Mouse (Mus musculus) B cell, adult (primary cell): Measurements from ENCODE around the gene S1pr2. TPM values are rescaled to one million over a fixed set of nuclear protein-coding genes. Genes with fewer than 3 reads are reported as not detected.

Experiments used
- total RNA-seq: library from RNA; stranded (reverse); gene quantifications from 4 replicates; pipeline ENCODE4 v1.2.4, GENCODE M21; 2023; ENCODE audit not compliant: inconsistent age

The S1pr2 gene
- 2.4 to 4.0 TPM (median 3.1 TPM) in 4 replicates for total RNA-seq

DNA sequence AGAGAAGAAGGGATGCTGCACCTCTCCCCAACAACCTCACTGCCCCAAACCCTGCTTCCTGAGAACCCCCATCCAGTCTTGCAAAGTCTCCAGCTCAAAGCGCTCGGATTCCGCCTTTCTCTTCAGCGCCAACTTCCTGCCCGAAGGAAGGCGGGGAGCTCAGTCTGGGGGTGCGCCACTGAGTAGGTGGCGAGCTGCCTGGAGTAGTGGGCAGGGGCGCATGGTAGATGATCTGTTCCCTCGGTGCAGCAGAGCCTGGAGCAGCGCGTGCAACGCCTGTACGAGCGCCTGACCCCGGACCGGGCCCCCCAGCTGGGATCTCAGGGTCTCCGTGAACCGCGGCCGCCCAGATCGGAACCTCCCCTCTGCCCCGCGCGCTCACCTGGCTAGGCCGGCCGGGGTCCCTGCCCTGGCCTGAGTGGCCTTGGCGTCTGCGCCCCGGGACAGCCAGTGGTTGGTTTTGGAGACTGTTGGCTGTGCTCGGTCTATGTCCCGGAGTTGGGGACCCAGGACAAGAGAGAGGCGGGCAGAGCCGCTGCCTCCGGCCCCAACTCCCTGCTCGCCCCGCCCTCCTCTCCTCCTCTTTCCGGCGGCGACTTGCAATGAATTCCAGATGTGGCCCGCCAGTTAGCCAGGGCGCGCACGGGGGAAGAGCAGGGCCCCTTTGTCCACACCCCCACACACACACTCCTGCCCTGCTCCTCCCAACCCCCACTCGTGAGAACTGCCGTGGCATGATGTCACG, at the start of gene S1pr2:
Gene S1pr2, minus strand, starts transcription at position 566 of the 745 bp plus-strand sequence.

DNA sequence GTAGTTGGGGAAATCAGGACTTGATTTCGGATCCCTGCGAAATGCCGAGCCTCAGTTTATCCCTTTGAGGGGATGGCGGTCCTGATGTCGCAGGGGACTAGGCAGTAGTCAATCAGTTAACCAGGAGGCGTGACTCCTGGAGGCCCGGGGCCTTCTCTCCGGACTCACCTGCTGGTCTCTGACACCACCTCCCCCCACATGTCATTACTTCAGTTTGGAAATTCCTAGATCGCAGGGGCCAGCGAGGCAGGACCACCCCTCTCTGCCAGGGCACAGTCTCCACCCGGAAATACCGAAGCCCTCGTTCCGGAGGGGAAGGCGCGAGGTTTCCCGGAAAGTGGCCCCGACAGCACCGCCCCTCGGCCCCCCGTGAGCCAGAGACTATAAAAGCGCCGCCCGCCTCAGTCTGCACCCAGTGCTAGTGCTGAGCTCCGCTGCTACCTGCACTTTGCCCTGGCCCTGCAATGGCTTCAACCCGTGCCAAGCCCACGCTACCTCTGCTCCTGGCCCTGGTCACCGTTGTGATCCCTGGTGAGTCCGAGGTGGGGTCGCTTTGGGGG, 39.1 kb upstream of the S1pr2 start, which contains the start of gene Icam1:
Gene Icam1, plus strand, starts transcription at position 415 of the 560 bp plus-strand sequence.

DNA sequence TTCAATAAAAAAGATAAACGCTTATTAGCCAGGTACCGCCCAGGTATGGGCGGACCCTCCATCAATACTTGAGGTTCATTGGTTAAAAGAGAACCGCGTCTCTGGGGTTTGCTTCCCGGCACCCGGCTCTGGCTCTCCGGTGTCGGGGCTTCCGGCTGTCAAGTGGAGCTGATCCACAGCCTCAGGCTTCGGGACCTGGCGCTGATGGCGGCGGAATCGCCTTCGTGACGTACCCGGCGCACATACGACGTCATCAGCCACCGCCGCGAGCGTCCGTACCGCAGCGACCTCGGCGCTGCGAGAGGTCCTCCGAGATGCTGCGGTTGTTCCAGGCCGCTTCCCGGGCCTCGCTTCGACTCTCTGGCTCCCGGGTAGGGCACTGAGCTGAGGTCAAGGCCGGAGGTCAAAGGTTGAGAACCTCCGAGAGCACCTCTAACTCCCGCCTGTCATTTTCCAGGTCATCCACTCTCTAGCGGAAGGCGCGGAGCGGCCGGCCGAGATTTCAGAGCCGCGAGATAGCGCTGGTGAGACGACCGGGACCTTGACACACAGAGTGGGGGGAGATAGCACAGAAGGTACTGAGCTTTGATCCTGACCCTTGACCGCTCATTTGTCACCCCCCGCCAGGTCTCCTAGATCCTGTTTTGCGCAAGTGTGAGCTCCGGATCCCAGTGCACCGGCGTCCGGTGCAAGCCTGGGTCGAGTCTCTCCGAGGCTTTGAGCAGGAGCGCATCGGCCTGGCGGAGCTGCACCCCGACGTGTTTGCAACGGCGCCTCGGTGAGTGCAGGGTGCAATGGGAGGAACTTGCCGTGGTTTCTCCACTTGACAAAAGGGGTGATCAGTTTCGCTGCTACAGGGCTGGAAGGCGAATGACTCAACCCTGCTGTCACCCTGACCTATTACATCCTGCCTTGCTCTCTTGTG, 26.3 kb upstream of the S1pr2 start, which contains the start of gene Mrpl4:
Gene Mrpl4, plus strand, starts transcription at position 112 of the 925 bp plus-strand sequence.

DNA sequence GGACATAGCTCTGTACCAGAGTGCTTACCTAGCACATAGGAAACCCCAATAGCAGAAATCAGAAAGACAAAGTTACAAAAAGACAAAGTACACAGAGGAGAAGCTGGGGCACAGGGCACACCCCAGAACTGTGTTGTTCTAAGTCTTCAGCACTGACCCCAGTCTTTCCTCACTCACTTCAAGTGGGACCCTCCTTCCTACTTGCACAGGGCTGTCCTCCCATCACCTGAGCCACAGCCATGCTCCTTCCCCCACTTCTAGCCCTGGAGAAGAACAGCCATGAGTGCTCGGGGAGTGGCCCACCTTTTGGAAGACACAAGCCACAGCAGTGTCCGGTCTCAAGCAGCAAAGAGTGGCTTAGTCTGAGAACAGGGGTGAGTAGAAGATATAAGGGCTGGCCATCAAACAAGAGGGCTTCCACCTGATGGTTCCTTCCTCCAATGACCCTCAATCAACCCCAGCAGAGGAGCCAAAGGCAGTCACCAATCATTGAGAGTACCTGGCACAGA, 17.1 kb downstream of the S1pr2 start, which contains the start of gene Dnmt1:
Gene Dnmt1, minus strand, starts transcription at position 459 of the 509 bp plus-strand sequence.

Other genes with a start within 250 kb of the S1pr2 start
- not detected in 4 replicates for gene Olfm2, start 230.4 kb downstream of the S1pr2 start, total RNA-seq
- 0.72 to 3.0 TPM (median 1.7 TPM) in 4 replicates for gene Col5a3, start 161.7 kb downstream of the S1pr2 start, total RNA-seq
- gene Rdh8, start 158.3 kb downstream of the S1pr2 start, total RNA-seq, result not detected in 4 replicates
- gene A230050P20Rik, start 108.1 kb downstream of the S1pr2 start, total RNA-seq, result 47.6 to 54.9 TPM (median 52.4 TPM) in 4 replicates
- gene Angptl6, start 97.1 kb downstream of the S1pr2 start, total RNA-seq, result 0.83 to 1.2 TPM (median 1.1 TPM) in 4 replicates
- gene Ppan, start 88.6 kb downstream of the S1pr2 start, total RNA-seq, result 124 to 148 TPM (median 127 TPM) in 4 replicates
- gene Eif3g, start 78.2 kb downstream of the S1pr2 start, total RNA-seq, result 166 to 189 TPM (median 176 TPM) in 4 replicates
- gene Dnmt1, start 16.9 kb downstream of the S1pr2 start, total RNA-seq, result 68.8 to 75.8 TPM (median 74.5 TPM) in 4 replicates
- 51.2 to 61.9 TPM (median 59.0 TPM) in 4 replicates for gene Mrpl4, start 26.0 kb upstream of the S1pr2 start, total RNA-seq
- 48.1 to 52.0 TPM (median 49.9 TPM) in 4 replicates for gene Icam1, start 39.2 kb upstream of the S1pr2 start, total RNA-seq
- gene Icam4, start 52.6 kb upstream of the S1pr2 start, total RNA-seq, result 0.55 TPM in 1 of 4 replicates, not detected in the others
- gene Icam5, start 55.3 kb upstream of the S1pr2 start, total RNA-seq, result not detected in 4 replicates
- not detected in 4 replicates for gene Zglp1, start 90.3 kb upstream of the S1pr2 start, total RNA-seq
- gene Gm49373, start 96.3 kb upstream of the S1pr2 start, total RNA-seq, result 1.2 to 1.4 TPM (median 1.2 TPM) in 4 replicates
- 27.5 to 34.2 TPM (median 29.9 TPM) in 4 replicates for gene Fdx1l, start 96.8 kb upstream of the S1pr2 start, total RNA-seq
- gene Gm38431, start 115.2 kb upstream of the S1pr2 start, total RNA-seq, result 5.0 to 9.1 TPM (median 8.3 TPM) in 4 replicates
- gene Raver1, start 115.2 kb upstream of the S1pr2 start, total RNA-seq, result 98.7 to 119 TPM (median 109 TPM) in 4 replicates
- 56.6 to 61.0 TPM (median 58.4 TPM) in 4 replicates for gene Tyk2, start 154.5 kb upstream of the S1pr2 start, total RNA-seq
- gene Cdc37, start 173.2 kb upstream of the S1pr2 start, total RNA-seq, result 113 to 130 TPM (median 121 TPM) in 4 replicates
- 9.4 to 14.6 TPM (median 11.2 TPM) in 4 replicates for gene Pde4a, start 188.9 kb upstream of the S1pr2 start, total RNA-seq